Mouse (Mus musculus): ENCODE measurements at regions not wholly inside any gene's neighbourhood (a gene's known extent, or its start where the extent isn't known, plus 50 kb on each side); places are given as distances from the start of the nearest gene placed in this dataset.
A peak's percentile ranks its signal among the peaks of the same experiment; 100 is the strongest.

GRCm38 (mm10) chr8:10828580-10828979 lies 179.7 kb downstream of the Irs2 start:
- DNase-seq (ENCODE audit: low spot score) = no peak
- no peak overlapping the region for H3K27ac ChIP-seq
- no peaks in the 10 kb centered on the region for H3K9me3 ChIP-seq
- 39% methylated on average over 9 of the region's 9 CpGs for WGBS
- H3K27me3 ChIP-seq (ENCODE audit: insufficient read depth, poor library complexity, severe bottlenecking) = no peaks in the 10 kb centered on the region
- no peak overlapping the region for H3K4me3 ChIP-seq
- peaks cover 3% of the 10 kb centered on the region; the same call in 1 of the 2 replicates for H3K4me1 ChIP-seq
- no peaks in the 10 kb centered on the region for H3K36me3 ChIP-seq

GRCm38 (mm10) chr8:10827560-10827959 lies 180.7 kb downstream of the Irs2 start:
- Histone ChIP-seq H3K4me3 (no peak overlapping the region), H3K27me3 (ENCODE audit: insufficient read depth, poor library complexity, severe bottlenecking) (no peaks in the 10 kb centered on the region), H3K4me1 (peaks cover 3% of the 10 kb centered on the region; the same call in 1 of the 2 replicates), H3K9me3 (no peaks in the 10 kb centered on the region), H3K27ac (no peak overlapping the region), H3K36me3 (no peaks in the 10 kb centered on the region)
- DNase-seq (ENCODE audit: low spot score) = no peak
- 80% methylated on average over 6 of the region's 6 CpGs for WGBS

- DNase-seq (ENCODE audit: low spot score) = no peak
- 75% methylated on average over 4 of the region's 4 CpGs for WGBS
- Histone ChIP-seq H3K4me1 (peaks cover 3% of the 10 kb centered on the region; the same call in 1 of the 2 replicates), H3K27ac (no peak overlapping the region), H3K4me3 (no peak overlapping the region), H3K36me3 (no peaks in the 10 kb centered on the region), H3K27me3 (ENCODE audit: insufficient read depth, poor library complexity, severe bottlenecking) (no peaks in the 10 kb centered on the region), H3K9me3 (no peaks in the 10 kb centered on the region)
Measured at GRCm38 (mm10) chr8:10825981-10826380, 182.3 kb downstream of the Irs2 start.

- 58% methylated on average over 10 of the region's 10 CpGs for WGBS
- no peaks in the 10 kb centered on the region for H3K9me3 ChIP-seq
- H3K4me1 ChIP-seq = peaks cover 3% of the 10 kb centered on the region; the same call in 1 of the 2 replicates
- no peaks in the 10 kb centered on the region for H3K27me3 ChIP-seq (ENCODE audit: insufficient read depth, poor library complexity, severe bottlenecking)
- no peak overlapping the region for H3K27ac ChIP-seq
- no peak overlapping the region for H3K4me3 ChIP-seq
- no peaks in the 10 kb centered on the region for H3K36me3 ChIP-seq
- DNase-seq (ENCODE audit: low spot score) = no peak
Measured at GRCm38 (mm10) chr8:10825192-10825926, 182.9 kb downstream of the Irs2 start.

GRCm38 (mm10) chr8:10821901-10822300 lies 186.4 kb downstream of the Irs2 start:
- Histone ChIP-seq H3K27ac (no peak overlapping the region), H3K4me1 (peaks cover 3% of the 10 kb centered on the region; the same call in 1 of the 2 replicates), H3K36me3 (no peaks in the 10 kb centered on the region), H3K9me3 (no peaks in the 10 kb centered on the region), H3K4me3 (no peak overlapping the region), H3K27me3 (ENCODE audit: insufficient read depth, poor library complexity, severe bottlenecking) (0 out of 2 replicates have a peak, but pooled peaks cover 4% of the 10 kb centered on the region)
- 73% methylated on average over 2 of the region's 2 CpGs for WGBS
- no peak for DNase-seq (ENCODE audit: low spot score)

GRCm38 (mm10) chr8:10814499-10814898 lies 193.8 kb downstream of the Irs2 start:
- 0 out of 2 replicates have a peak, but pooled peaks cover 7% of the 10 kb centered on the region for H3K4me1 ChIP-seq
- H3K27ac ChIP-seq = no peak overlapping the region
- no peak overlapping the region for H3K4me3 ChIP-seq
- no peaks in the 10 kb centered on the region for H3K9me3 ChIP-seq
- 0 out of 2 replicates have a peak, but pooled peaks cover 8% of the 10 kb centered on the region for H3K27me3 ChIP-seq (ENCODE audit: insufficient read depth, poor library complexity, severe bottlenecking)
- H3K36me3 ChIP-seq = no peaks in the 10 kb centered on the region
- 83% methylated on average over 7 of the region's 7 CpGs for WGBS
- no peak for DNase-seq (ENCODE audit: low spot score)

GRCm38 (mm10) chr8:10812060-10812670 lies 196.1 kb downstream of the Irs2 start:
- 0 out of 2 replicates have a peak, but pooled peaks cover 5% of the 10 kb centered on the region for H3K27me3 ChIP-seq (ENCODE audit: insufficient read depth, poor library complexity, severe bottlenecking)
- H3K27ac ChIP-seq = no peak overlapping the region
- DNase-seq (ENCODE audit: low spot score) = no peak
- WGBS = 75% methylated on average over 10 of the region's 10 CpGs
- 0 out of 2 replicates have a peak, but pooled peaks cover 7% of the 10 kb centered on the region for H3K4me1 ChIP-seq
- H3K4me3 ChIP-seq = no peak overlapping the region
- no peaks in the 10 kb centered on the region for H3K36me3 ChIP-seq
- H3K9me3 ChIP-seq = no peaks in the 10 kb centered on the region

GRCm38 (mm10) chr8:10807040-10807439 lies 201.2 kb downstream of the Irs2 start:
- 84% methylated on average over 5 of the region's 5 CpGs for WGBS

GRCm38 (mm10) chr8:10805405-10806151 lies 202.7 kb downstream of the Irs2 start:
- H3K27ac ChIP-seq = peak overlapping the region; percentile 79
- 0 out of 2 replicates have a peak, but pooled peaks cover 4% of the 10 kb centered on the region for H3K27me3 ChIP-seq (ENCODE audit: insufficient read depth, poor library complexity, severe bottlenecking)
- H3K9me3 ChIP-seq = no peaks in the 10 kb centered on the region
- no peaks in the 10 kb centered on the region for H3K36me3 ChIP-seq
- H3K4me1 ChIP-seq = peaks cover 31% of the 10 kb centered on the region
- WGBS = 13% methylated on average over 22 of the region's 25 CpGs
- peak overlapping the region; percentile 42 for H3K4me3 ChIP-seq
- no peak for DNase-seq (ENCODE audit: low spot score)

More at GRCm38 (mm10) chr8:10807040-10807439, 201.2 kb downstream of the Irs2 start:
- Histone ChIP-seq H3K4me3 (no peak overlapping the region), H3K36me3 (no peaks in the 10 kb centered on the region), H3K27ac (no peak overlapping the region), H3K4me1 (peaks cover 25% of the 10 kb centered on the region), H3K9me3 (no peaks in the 10 kb centered on the region), H3K27me3 (ENCODE audit: insufficient read depth, poor library complexity, severe bottlenecking) (0 out of 2 replicates have a peak, but pooled peaks cover 4% of the 10 kb centered on the region)
- no peak for DNase-seq (ENCODE audit: low spot score)

GRCm38 (mm10) chr8:10804974-10805373 lies 203.3 kb downstream of the Irs2 start:
- H3K36me3 ChIP-seq = no peaks in the 10 kb centered on the region
- no peaks in the 10 kb centered on the region for H3K9me3 ChIP-seq
- no peak for DNase-seq (ENCODE audit: low spot score)
- 14% methylated on average over 3 of the region's 3 CpGs for WGBS
- peak overlapping the region; percentile 79; the same call in 1 of the 2 replicates for H3K27ac ChIP-seq
- H3K4me3 ChIP-seq = no peak overlapping the region
- H3K4me1 ChIP-seq = peaks cover 31% of the 10 kb centered on the region
- 0 out of 2 replicates have a peak, but pooled peaks cover 4% of the 10 kb centered on the region for H3K27me3 ChIP-seq (ENCODE audit: insufficient read depth, poor library complexity, severe bottlenecking)

GRCm38 (mm10) chr8:10802003-10802402 lies 206.3 kb downstream of the Irs2 start:
- DNase-seq (ENCODE audit: low spot score) = no peak
- Histone ChIP-seq H3K9me3 (no peaks in the 10 kb centered on the region), H3K36me3 (no peaks in the 10 kb centered on the region), H3K4me3 (no peak overlapping the region), H3K27me3 (ENCODE audit: insufficient read depth, poor library complexity, severe bottlenecking) (0 out of 2 replicates have a peak, but pooled peaks cover 4% of the 10 kb centered on the region), H3K4me1 (peaks cover 31% of the 10 kb centered on the region), H3K27ac (peak overlapping the region; percentile 63)

- H3K36me3 ChIP-seq = no peaks in the 10 kb centered on the region
- peak overlapping the region; percentile 63 for H3K27ac ChIP-seq
- H3K9me3 ChIP-seq = no peaks in the 10 kb centered on the region
- 0 out of 2 replicates have a peak, but pooled peaks cover under 1% of the 10 kb centered on the region for H3K27me3 ChIP-seq (ENCODE audit: insufficient read depth, poor library complexity, severe bottlenecking)
- no peak for DNase-seq (ENCODE audit: low spot score)
- WGBS = 70% methylated on average over 5 of the region's 5 CpGs
- H3K4me1 ChIP-seq = peaks cover 31% of the 10 kb centered on the region
- H3K4me3 ChIP-seq = no peak overlapping the region
Measured at GRCm38 (mm10) chr8:10801580-10801979, 206.7 kb downstream of the Irs2 start.

Data from heart, embryonic 10.5 days (tissue).